Mouse (Mus musculus): Measurements from ENCODE around the gene Trim40. TPM values are rescaled to one million over a fixed set of nuclear protein-coding genes. Genes with fewer than 3 reads are reported as not detected.
A peak's percentile ranks its signal among the peaks of the same experiment; 100 is the strongest.
"Not testable (repeated sequence)": the region's sequence is repeated elsewhere in the genome, so short reads cannot be mapped to it uniquely, and the experiment has no call there.

The Trim40 gene
- polyA plus RNA-seq, 1 experiment from 2014 or later: not detected

DNA sequence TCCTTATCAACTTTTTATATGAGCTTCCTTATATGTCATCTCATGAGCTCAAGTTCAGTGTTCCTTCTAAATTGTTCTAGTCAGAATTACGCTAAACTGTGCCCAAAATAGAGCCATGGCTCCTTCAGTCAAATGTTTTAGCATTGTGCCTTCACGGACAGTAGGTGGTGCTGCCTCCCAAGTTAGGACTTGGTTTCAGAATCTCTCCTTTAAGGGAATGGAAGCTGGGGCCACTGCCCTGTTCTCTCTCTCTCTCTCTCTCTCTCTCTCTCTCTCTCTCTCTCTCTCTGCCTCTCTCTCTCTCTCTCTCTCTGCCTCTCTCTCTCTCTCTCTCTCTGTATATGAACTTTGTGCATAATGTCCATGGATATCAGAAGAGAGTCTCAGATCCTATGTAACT, 2.4 kb upstream of the Trim40 start:
- H3K4me2 ChIP-seq: no peak overlapping the region
- H3K9me3 ChIP-seq (replicated peaks): no peaks in the 10 kb centered on the region
- peaks cover 61% of the 10 kb centered on the region for H3K27me3 ChIP-seq
- H3K4me3 ChIP-seq (replicated peaks): no peak overlapping the region
- no peak overlapping the region for H3K27ac ChIP-seq (replicated peaks)
- H3K4me1 ChIP-seq (replicated peaks): peaks cover 5% of the 10 kb centered on the region; the same call in 1 of the 2 replicates
- no peak overlapping the region for H3K9ac ChIP-seq
- H3K36me3 ChIP-seq (replicated peaks): no peaks in the 10 kb centered on the region
- ATAC-seq (ENCODE audit: insufficient read depth): no peak
- WGBS (ENCODE audit: insufficient replicate concordance): 4% methylated on average over 2 of the region's 2 CpGs

DNA sequence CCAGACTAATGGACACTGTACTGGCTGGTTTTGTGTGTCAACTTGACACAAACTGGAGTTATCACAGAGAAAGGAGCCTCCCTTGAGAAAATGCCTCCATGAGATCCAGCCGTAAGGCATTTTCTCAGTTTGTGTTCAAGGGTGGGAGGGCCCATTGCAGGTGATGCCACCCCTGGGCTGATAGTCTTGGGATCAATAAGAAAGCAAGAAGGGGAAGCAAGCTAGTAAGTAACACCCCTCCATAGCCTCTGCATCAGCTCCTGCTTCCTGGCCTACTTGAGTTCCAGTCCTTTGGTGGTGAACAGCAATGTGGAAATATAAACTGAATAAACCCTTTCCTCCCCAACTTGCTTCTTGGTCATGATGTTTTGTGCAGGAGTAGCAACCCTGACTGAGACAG, 1.6 kb upstream of the Trim40 start:
- not testable (repeated sequence) for H3K4me2 ChIP-seq; H3K27ac ChIP-seq (replicated peaks); ATAC-seq (ENCODE audit: insufficient read depth); H3K36me3 ChIP-seq (replicated peaks); H3K4me3 ChIP-seq (replicated peaks); H3K9me3 ChIP-seq (replicated peaks); H3K9ac ChIP-seq; H3K4me1 ChIP-seq (replicated peaks)
- peaks cover 57% of the 10 kb centered on the region for H3K27me3 ChIP-seq
- 74% methylated on average over 1 of the region's 1 CpGs for WGBS (ENCODE audit: insufficient replicate concordance)

DNA sequence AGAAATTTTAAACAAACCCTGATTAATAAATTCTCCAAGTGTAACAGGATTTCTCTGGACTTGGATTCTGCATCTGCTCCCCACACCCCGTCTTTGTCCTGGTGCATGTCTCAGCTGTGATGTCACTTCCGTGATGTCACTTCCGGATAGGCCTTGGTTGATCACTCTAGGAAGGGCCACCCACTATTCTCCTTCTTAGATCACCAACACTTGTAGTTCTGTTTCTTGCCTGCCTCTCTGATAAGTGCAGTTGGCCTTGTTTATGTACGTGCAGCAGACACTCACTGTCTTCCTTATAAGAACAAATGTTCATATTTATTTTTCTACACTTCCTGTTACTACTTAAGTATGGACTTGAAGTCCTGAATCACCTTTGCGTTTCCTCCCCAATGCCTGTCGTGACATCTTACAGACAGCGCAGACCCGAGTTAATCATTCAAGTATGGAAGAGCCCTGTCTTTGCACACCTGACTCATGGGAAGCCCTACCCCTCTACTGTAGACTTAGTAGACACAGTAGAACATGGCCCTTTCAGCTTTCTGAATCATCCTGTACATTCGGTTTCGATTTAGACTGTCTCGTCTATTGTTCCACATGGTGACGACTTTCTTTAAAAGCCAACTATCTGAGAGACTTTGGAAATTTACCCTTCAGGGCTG, 4.7 kb downstream of the Trim40 start:
- Histone ChIP-seq H3K4me3 (replicated peaks) (no peak overlapping the region), H3K4me2 (no peak overlapping the region), H3K9me3 (replicated peaks) (no peaks in the 10 kb centered on the region), H3K27me3 (peaks cover 35% of the 10 kb centered on the region), H3K9ac (no peak overlapping the region), H3K36me3 (replicated peaks) (no peaks in the 10 kb centered on the region), H3K4me1 (replicated peaks) (no peaks in the 10 kb centered on the region), H3K27ac (replicated peaks) (no peak overlapping the region)
- 76% methylated on average over 12 of the region's 12 CpGs for WGBS (ENCODE audit: insufficient replicate concordance)
- no peak for ATAC-seq (ENCODE audit: insufficient read depth)

DNA sequence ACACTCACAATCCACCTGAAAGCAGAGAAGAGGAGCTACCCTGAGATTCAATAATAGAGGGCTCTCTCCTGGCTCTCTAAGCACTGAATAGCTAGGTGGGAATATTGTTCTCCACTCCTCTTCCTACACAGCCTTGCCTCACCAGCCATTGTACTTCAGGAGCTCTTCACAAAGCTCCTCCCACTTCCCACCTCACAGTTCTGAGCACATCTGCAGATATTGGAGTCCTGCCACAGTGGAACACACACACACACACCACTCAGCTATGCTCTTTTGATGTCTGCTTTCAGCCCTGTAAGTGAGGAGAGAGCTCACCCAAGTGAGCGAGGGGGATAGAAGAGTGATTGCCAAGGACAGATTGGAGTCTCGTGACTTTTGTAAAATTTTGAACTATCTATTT, 6.6 kb downstream of the Trim40 start:
- H3K4me3 ChIP-seq (replicated peaks): no peak overlapping the region
- H3K9me3 ChIP-seq (replicated peaks): no peaks in the 10 kb centered on the region
- peaks cover 20% of the 10 kb centered on the region for H3K27me3 ChIP-seq
- H3K4me2 ChIP-seq: no peak overlapping the region
- H3K27ac ChIP-seq (replicated peaks): no peak overlapping the region
- no peak for ATAC-seq (ENCODE audit: insufficient read depth)
- no peak overlapping the region for H3K9ac ChIP-seq
- 59% methylated on average over 2 of the region's 2 CpGs for WGBS (ENCODE audit: insufficient replicate concordance)
- H3K36me3 ChIP-seq (replicated peaks): peaks cover 6% of the 10 kb centered on the region
- no peaks in the 10 kb centered on the region for H3K4me1 ChIP-seq (replicated peaks)

DNA sequence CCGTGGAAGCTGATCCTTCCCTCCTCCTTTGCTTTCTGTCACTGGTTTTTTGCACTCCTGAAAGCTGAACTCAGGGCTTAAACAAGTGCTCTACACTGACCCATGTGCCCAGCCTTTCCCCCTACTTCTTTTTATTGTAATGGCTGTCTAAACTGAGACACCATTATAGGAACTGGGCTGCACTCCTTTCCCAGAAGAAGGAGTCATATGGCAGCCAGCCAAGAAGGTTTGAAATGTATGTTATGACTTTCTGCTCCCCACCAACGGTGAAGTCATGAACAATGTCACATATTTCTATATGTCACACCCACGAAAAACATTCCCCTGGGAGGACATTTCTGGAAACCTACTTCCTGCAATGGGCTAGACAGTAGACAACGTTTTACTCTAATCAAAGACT, 15.3 kb downstream of the Trim40 start:
- no peaks in the 10 kb centered on the region for H3K9me3 ChIP-seq (replicated peaks)
- ATAC-seq (ENCODE audit: insufficient read depth): no peak
- 0 out of 2 replicates have a peak, but pooled peaks cover 3% of the 10 kb centered on the region for H3K27me3 ChIP-seq
- no peak overlapping the region for H3K9ac ChIP-seq
- H3K36me3 ChIP-seq (replicated peaks): peaks cover 78% of the 10 kb centered on the region
- H3K4me2 ChIP-seq: peak overlapping the region; percentile 42
- peaks cover 43% of the 10 kb centered on the region for H3K4me1 ChIP-seq (replicated peaks)
- peak overlapping the region; percentile 10; the same call in 1 of the 2 replicates for H3K27ac ChIP-seq (replicated peaks)
- WGBS (ENCODE audit: insufficient replicate concordance): 61% methylated on average over 4 of the region's 4 CpGs
- peak overlapping the region; percentile 23 for H3K4me3 ChIP-seq (replicated peaks)

DNA sequence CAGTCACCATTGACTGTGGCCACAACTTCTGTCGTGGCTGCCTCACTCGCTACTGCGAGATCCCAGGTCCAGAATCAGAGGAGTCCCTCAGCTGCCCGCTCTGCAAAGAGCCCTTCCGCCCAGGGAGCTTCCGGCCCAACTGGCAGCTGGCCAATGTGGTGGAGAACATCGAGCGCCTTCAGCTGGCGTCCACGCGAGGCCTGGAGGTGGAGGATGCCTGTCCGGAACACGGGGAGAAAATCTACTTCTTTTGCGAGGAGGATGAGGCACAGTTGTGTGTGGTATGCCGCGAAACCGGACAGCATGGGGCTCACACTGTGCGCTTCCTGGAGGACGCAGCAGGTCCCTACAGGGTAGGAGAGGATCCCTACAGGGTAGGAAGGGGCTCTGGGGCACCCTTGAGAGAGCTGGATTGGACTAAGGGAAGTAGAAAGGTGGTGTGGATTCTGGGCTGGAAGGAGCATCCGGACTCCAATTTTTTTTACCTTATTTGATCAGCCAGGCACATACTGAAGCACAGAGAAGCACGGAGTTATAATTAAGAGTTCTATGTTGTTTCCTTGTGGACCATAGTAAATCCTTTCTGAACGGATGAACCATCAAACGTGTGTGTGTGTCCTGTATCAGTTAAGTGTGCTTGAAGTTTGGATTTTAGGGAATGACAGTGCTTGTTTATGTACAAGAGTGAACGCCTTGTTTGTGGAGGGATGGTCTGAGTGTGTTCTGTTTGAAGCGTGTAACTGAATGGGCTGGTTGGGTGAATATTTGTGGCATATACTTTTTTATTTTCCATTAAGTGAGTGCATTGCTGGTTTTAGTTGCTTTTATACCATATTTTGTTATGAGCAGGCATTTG, 19.7 kb downstream of the Trim40 start:
- Histone ChIP-seq H3K9ac (peak overlapping the region; percentile 88), H3K4me2 (peak overlapping the region; percentile 70), H3K27me3 (peaks cover 25% of the 10 kb centered on the region), H3K4me1 (replicated peaks) (peaks cover 64% of the 10 kb centered on the region), H3K9me3 (replicated peaks) (no peaks in the 10 kb centered on the region), H3K36me3 (replicated peaks) (peaks cover 41% of the 10 kb centered on the region), H3K4me3 (replicated peaks) (peak overlapping the region; percentile 72), H3K27ac (replicated peaks) (peak overlapping the region; percentile 99)
- 39% methylated on average over 25 of the region's 25 CpGs for WGBS (ENCODE audit: insufficient replicate concordance)
- peak; percentile 27 for ATAC-seq (ENCODE audit: insufficient read depth)

DNA sequence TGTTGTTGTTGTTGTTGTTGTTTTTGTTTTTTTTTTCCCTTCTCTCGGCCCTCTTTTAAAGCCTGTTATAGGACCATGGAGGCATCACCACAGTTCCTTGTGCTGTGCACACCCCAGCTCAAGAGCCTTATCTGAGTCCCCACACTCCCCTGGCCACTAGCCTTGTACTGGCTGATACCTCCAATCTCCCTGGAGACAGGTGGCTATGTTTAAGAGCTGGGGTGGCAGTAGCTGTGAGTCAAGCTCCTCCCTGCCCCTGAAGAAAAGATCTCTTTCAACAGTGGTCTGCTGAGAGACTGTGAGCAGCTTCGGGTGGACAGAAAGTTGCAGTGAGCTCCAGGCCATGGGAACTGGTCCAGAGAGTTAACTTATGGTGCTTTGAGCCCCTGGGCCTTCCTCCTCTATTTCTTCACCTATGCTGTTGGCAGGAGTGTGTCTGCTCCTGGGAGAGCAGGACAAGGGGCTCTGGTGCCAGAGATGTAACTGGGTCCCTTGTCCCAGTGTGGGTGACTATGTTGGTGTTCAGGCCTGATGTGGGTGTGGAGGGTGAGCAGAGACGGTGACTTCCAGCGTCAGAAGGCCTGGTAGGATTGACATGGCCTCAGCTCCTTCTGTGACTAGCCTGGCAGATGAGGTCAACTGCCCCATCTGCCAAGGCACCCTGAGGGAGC, 20.5 kb downstream of the Trim40 start, which contains the start of gene Trim10:
Trim10 (plus strand) TSS at position 291 of the 671 bp plus-strand sequence.
- peak; percentile 99 for ATAC-seq (ENCODE audit: insufficient read depth)
- peaks cover 63% of the 10 kb centered on the region for H3K4me1 ChIP-seq (replicated peaks)
- WGBS (ENCODE audit: insufficient replicate concordance): 16% methylated on average over 4 of the region's 4 CpGs

DNA sequence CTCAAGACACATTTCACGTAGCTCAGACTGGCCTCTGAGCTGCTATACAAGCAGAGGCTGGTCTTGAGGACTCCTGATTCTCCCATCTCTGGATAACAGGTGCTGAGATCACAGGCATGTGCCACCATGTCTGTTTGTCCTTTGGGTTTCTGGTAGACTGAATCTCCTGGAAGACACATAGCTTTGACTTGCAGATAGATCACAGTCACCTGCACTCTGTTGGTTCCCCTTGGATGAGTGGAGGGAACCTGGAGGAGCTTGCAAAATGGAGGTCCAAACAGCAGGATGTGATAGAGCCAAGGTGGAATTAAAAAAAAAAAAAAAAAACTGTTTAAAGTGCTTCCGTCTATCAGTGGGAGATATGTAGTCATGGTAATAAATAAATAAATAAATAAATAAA, 21.1 kb downstream of the Trim40 start:
- 42% methylated on average over 2 of the region's 2 CpGs for WGBS (ENCODE audit: insufficient replicate concordance)
- H3K4me1 ChIP-seq (replicated peaks): peaks cover 60% of the 10 kb centered on the region
- H3K9me3 ChIP-seq (replicated peaks): no peaks in the 10 kb centered on the region
- peak overlapping the region; percentile 9; the same call in 1 of the 2 replicates for H3K9ac ChIP-seq
- peaks cover 27% of the 10 kb centered on the region for H3K36me3 ChIP-seq (replicated peaks)
- H3K27ac ChIP-seq (replicated peaks): peak overlapping the region; percentile 99
- H3K4me3 ChIP-seq (replicated peaks): 0 out of 2 replicates have a peak overlapping the region, but pooled peaks have one; percentile 72
- ATAC-seq (ENCODE audit: insufficient read depth): no peak
- peak overlapping the region; percentile 56 for H3K4me2 ChIP-seq
- H3K27me3 ChIP-seq: peaks cover 39% of the 10 kb centered on the region

More for the DNA sequence above, 20.5 kb downstream of the Trim40 start, which contains the start of gene Trim10:
- peaks cover 33% of the 10 kb centered on the region for H3K36me3 ChIP-seq (replicated peaks)
- H3K27ac ChIP-seq (replicated peaks): peak within 1 kb of the TSS; percentile 99
- H3K4me2 ChIP-seq: peak within 1 kb of the TSS; percentile 70
- H3K9me3 ChIP-seq (replicated peaks): no peaks in the 10 kb centered on the region
- H3K4me3 ChIP-seq (replicated peaks): peak within 1 kb of the TSS; percentile 72
- peak within 1 kb of the TSS; percentile 88 for H3K9ac ChIP-seq
- H3K27me3 ChIP-seq: peaks cover 33% of the 10 kb centered on the region

DNA sequence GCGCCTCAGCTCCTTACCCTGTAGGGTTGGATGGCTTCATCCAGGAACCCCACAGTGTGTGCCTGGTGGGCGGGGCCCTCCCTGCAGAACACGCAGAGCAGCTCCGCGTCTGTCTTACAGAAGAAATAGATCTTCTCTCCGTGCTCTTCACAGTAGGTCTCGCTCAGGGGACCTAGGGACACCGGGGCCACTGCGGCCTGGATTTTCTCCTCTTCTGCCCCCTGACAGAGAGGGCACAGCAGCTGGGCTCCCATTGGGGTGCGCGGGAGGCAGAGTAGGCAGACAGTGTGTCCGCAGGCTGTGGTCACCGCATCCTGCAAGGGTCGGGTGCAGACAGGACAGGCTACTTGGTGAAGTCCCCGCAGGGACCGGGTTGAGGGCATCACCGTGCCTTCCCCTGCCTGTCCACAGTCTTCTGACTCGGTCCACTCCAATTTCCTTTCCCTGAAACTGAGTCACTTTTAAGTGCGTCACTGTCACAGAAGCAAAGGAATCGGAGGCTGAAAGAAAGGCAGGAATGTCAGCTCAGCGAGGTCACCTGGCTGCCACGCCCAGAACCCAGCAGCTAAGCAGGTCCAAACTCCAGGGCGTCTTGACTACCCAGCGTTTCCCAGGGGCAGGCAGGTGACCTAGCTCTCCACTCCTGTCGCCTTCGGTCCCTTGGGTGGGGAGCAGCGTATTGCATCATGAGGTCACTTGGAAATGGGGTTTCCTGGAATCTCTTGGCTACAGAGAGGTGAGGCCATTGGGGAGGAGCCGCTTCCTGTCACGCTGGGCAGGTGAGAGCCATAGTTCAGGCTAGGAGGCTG, 23.0 kb downstream of the Trim40 start, which contains the start of gene Trim15:
Trim15 (minus strand) TSS at position 492 of the 809 bp plus-strand sequence.
- ATAC-seq (ENCODE audit: insufficient read depth): no peak
- peaks cover 9% of the 10 kb centered on the region for H3K36me3 ChIP-seq (replicated peaks)
- peak within 1 kb of the TSS; percentile 74 for H3K27ac ChIP-seq (replicated peaks)
- 15% methylated on average over 29 of the region's 29 CpGs for WGBS (ENCODE audit: insufficient replicate concordance)
- no peaks in the 10 kb centered on the region for H3K9me3 ChIP-seq (replicated peaks)
- peak within 1 kb of the TSS; percentile 51 for H3K4me3 ChIP-seq (replicated peaks)
- peaks cover 45% of the 10 kb centered on the region for H3K4me1 ChIP-seq (replicated peaks)
- peak within 1 kb of the TSS; percentile 78 for H3K4me2 ChIP-seq
- H3K9ac ChIP-seq: peak within 1 kb of the TSS; percentile 58
- peaks cover 58% of the 10 kb centered on the region for H3K27me3 ChIP-seq

DNA sequence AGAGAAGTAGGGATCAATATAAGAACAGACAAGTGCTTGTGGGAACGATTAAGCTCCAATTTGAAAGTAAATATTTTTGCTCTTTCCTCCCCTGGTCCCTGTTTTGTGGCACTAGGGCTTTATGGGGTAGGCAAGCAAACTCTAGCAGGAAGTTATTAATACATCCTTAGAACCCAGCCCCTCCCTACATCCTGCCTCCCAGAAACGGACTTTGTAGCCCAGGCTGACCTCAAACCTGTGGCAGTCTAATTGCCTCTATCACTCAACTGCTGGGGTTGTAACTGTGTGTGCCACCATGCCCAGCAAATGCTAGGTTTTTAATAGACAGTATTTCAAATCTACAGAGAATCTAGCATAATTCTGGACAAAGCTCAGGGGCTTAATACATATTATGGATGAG, 28.2 kb downstream of the Trim40 start:
- no peak overlapping the region for H3K9ac ChIP-seq
- H3K4me1 ChIP-seq (replicated peaks): peaks cover 15% of the 10 kb centered on the region
- 29% methylated on average over 2 of the region's 2 CpGs for WGBS (ENCODE audit: insufficient replicate concordance)
- H3K9me3 ChIP-seq (replicated peaks): no peaks in the 10 kb centered on the region
- H3K36me3 ChIP-seq (replicated peaks): peaks cover 22% of the 10 kb centered on the region; the same call in 1 of the 2 replicates
- peaks cover 68% of the 10 kb centered on the region for H3K27me3 ChIP-seq
- H3K4me2 ChIP-seq: no peak overlapping the region
- H3K4me3 ChIP-seq (replicated peaks): no peak overlapping the region
- ATAC-seq (ENCODE audit: insufficient read depth): no peak
- H3K27ac ChIP-seq (replicated peaks): no peak overlapping the region
